Mouse (Mus musculus) ES-E14 (cell line): ENCODE results near the gene Map2k2.

Source experiments
- CHD2 ChIP-seq: IDR thresholded peaks from 2 replicates; pipeline ENCODE4 v1.6.1; 2014; ENCODE audit warnings: mild to moderate bottlenecking, low read depth, low read length, inconsistent platforms
- HCFC1 ChIP-seq: IDR thresholded peaks from 2 replicates; pipeline ENCODE4 v1.6.1; 2012; ENCODE audit warnings: low read length, inconsistent platforms, borderline replicate concordance; ENCODE audit not compliant: insufficient read depth
- MAFK ChIP-seq: IDR thresholded peaks from 2 replicates; pipeline ENCODE4 v1.6.1; 2014; ENCODE audit warnings: mild to moderate bottlenecking, low read depth, low read length, inconsistent platforms; ENCODE audit not compliant: insufficient read depth
- ZC3H11A ChIP-seq: IDR thresholded peaks from 2 replicates; pipeline ENCODE4 v1.6.1; 2012; ENCODE audit warnings: low read depth, mild to moderate bottlenecking, inconsistent platforms, low read length, borderline replicate concordance
- ZNF384 ChIP-seq: IDR thresholded peaks from 2 replicates; pipeline ENCODE4 v1.6.1; 2012; ENCODE audit warnings: low read depth, low read length, inconsistent platforms

GRCm38 (mm10) chr10:81080008-81080655 is 25.6 kb upstream of the Map2k2 start:
- TF ChIP-seq ZC3H11A, result no peak
- no peak for TF ChIP-seq HCFC1
- no peak for TF ChIP-seq CHD2
- TF ChIP-seq MAFK, result no peak
- no peak for TF ChIP-seq ZNF384
